In the genomic region with DNA sequence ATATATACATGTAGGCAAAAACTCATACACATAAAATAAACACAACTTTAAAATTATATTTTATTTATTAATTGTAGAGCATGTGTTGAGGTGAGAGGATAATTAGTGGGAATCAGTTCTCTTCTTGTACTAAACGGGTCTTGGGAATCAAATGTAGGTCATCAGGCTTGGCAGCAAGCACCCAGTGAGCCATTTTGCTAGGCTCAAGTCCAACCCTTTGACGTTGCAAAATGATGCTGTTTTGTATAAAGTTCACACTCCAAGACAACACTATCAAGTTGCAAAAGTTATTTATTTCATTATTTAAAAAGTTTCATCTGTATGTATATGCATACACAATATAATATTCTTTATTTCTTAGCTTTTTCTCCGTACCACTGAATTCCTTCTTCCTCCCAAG, we compare ENCODE assay signal across 17 mouse cellular contexts. TPM values are rescaled to one million over a fixed set of nuclear protein-coding genes. Genes with fewer than 3 reads are reported as not detected.
DNase-seq lines count a peak whose midpoint lies in the region; ATAC-seq lines count a peak whose summit lies in the region.
"Had no signal": no experiment of that assay in that cellular context is flagged by ENCODE, and none has a peak within 500 bp of the region (broad histone marks: within the 10 kb centered on the region; RNA-seq: fewer than 3 reads in every experiment).

No protein-coding gene starts in this region.

- DNase-seq in heart, postnatal 10 days: peak; percentile 10 to 21
- DNase-seq in heart, adult 8-10 months (ENCODE audit: low spot score): no peak
- peak; percentile 31 for DNase-seq in NIH3T3 (ENCODE audit: low read depth)
- DNase-seq in adrenal gland, postnatal 14 days: peak; percentile 45
- no peak for DNase-seq in cerebellum, postnatal 4 days (ENCODE audit: low spot score in 2 of 2)
- DNase-seq: cerebellum, adult 18-20 months; cerebellum, adult 9-11 months; cerebellum, postnatal 36 days; gastrocnemius, adult 2 months; gastrocnemius, postnatal 25 days; heart, postnatal 4 days; kidney, adult 11 months had no signal

- intact Hi-C loops in heart, postnatal 10 days (cut with DNase I): no loop called here

- ATAC-seq in megakaryocyte-erythroid progenitor cell, adult 5-6 weeks (replicated peaks; ENCODE audit: low FRiP score, low TSS enrichment, poor library complexity, severe bottlenecking): no peak
- ATAC-seq: forebrain, embryonic 14.5 days; hindbrain, postnatal 0 days had no signal

RNA-seq across cellular contexts. Expression of gene Cyp2b10, which starts 33.7 kb away (rescaled TPM):
- total RNA-seq in heart, postnatal 10 days (2021): 1 to 10 TPM in 1 of 2 experiments, under 1 TPM in 1; 0.30 to 1.3 TPM
- 1 to 10 TPM; 4.4 to 7.8 (median 6.2) TPM for total RNA-seq in heart, adult 8-10 months (2022)
- 13.5 and 55.9 TPM in 2 replicates for total RNA-seq in adrenal gland, postnatal 14 days (2021)
- total RNA-seq in megakaryocyte-erythroid progenitor cell, adult 5-6 weeks (2014; fragmentation: Nextera tagmentation): not detected in 2 replicates
- not detected in 2 replicates for total RNA-seq in megakaryocyte-erythroid progenitor cell, adult 5-6 weeks (2017)
- total RNA-seq: ES-E14; gastrocnemius, adult 2 months; gastrocnemius, postnatal 25 days; granulocyte monocyte progenitor cell, adult 5-6 weeks; hindbrain, postnatal 0 days had no signal

RNA-seq across cellular contexts. Expression of gene Cyp2s1, which starts 47.0 kb away (rescaled TPM):
- 1 to 10 TPM; 6.1 to 7.0 TPM for total RNA-seq in heart, postnatal 10 days (2021)
- 10 to 100 TPM in 1 of 4 experiments, 1 to 10 TPM in 3; 4.1 to 11.5 (median 5.2) TPM for total RNA-seq in heart, adult 8-10 months (2022)
- 2.9 and 3.3 TPM in 2 replicates for total RNA-seq in adrenal gland, postnatal 14 days (2021)
- total RNA-seq in megakaryocyte-erythroid progenitor cell, adult 5-6 weeks (2014; fragmentation: Nextera tagmentation): not detected in 2 replicates
- total RNA-seq in megakaryocyte-erythroid progenitor cell, adult 5-6 weeks (2017): not detected in 2 replicates
- total RNA-seq: granulocyte monocyte progenitor cell, adult 5-6 weeks had no signal

Comparison
In these comparisons a context has a peak if more than half of its experiments do, and no peak if none do; other contexts are left out.
1. DNase-seq: peak in heart, postnatal 10 days (2 of 2), NIH3T3 (single experiment) and adrenal gland, postnatal 14 days (single experiment); none in heart, adult 8-10 months (single experiment) and cerebellum, postnatal 4 days (0 of 2).